Mouse (Mus musculus) lung, postnatal 36 days (tissue): ENCODE measurements around the gene Prelp.
"Not testable (repeated sequence)": the region's sequence is repeated elsewhere in the genome, so short reads cannot be mapped to it uniquely, and the experiment has no call there.

Experiments used
- DNase-seq: peaks from one replicate; pipeline ENCODE4 v3.0.0; 2022; ENCODE audit warnings: mixed read lengths

The Prelp gene

GRCm38 (mm10) chr1:133921304-133921751 is at the start of gene Prelp:
Gene Prelp, minus strand, starts transcription at chr1:133921414.
- DNase-seq: peak; percentile 84

- no peak for DNase-seq
These were observed 48.2 kb upstream of the Prelp start for GRCm38 (mm10) chr1:133969427-133969826.

DNA sequence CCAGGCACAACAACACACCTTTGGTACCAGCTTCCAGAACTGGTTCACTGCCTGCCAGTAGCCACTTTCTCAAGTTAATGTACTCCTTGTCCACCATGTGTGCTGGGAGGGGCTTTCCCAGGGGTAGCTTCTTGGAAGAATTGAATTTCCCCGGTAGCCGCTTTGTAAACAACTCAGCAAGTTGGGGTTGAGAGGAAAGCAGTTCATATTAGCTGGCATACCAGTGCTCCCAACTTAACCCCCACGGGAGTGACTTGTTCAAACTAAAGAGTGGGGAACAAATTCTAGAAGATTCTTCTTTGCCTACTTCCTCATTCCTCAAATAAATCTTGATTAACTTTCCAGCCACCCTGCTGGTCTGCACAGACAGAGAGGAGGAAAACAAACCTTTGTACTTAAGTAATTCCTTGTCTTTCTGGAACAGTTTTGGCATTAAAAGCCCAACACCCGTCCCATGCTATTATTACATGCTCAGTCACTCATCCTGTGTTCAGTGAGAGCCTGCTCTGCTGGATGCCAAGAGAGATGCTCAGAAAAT is 47.6 kb upstream of the Prelp start:
- no peak for DNase-seq

- no peak for DNase-seq
These were observed 46.3 kb upstream of the Prelp start for GRCm38 (mm10) chr1:133967481-133968017.

- DNase-seq: no peak
These were observed 44.8 kb upstream of the Prelp start for GRCm38 (mm10) chr1:133966044-133966443.

DNA sequence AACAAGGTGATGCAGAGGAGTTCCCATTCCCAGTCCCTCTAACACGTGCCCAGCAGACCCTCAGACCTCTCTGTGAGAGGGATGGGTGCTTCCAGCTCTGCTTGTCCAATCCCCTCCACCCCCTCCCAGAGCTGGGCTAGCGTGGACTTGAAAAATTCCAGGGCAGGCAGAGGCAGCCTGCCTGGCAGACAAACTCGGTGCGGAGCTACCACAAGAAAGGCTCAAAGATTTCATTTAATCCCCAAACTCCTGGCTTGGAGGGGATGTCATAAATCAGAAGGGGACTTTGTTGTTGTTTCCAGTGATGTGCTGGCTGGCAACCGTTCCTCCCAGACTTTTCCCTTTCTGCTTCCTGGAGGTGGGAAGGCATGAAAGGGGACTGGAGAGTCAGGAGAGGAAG is 44.1 kb upstream of the Prelp start:
- DNase-seq: no peak

DNA sequence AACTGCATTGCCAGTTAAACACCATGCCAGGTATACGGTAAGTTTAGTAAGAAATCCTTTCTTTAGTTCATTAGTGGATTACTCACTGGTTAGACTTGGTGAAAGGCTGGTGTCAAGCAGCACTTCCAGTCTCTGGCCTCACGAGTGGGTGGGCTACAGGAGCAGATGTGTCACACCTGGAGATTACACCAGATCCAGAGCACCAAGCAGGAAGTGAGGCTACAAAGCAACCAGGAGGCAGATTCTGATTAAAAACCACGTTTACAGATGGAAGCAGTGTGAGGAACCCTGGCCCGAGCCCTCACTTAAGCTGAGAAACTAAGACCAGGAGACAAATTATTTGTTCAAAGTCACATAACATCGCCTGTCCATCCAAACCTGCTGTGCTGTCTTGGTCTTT is 43.5 kb upstream of the Prelp start:
- DNase-seq: no peak

DNA sequence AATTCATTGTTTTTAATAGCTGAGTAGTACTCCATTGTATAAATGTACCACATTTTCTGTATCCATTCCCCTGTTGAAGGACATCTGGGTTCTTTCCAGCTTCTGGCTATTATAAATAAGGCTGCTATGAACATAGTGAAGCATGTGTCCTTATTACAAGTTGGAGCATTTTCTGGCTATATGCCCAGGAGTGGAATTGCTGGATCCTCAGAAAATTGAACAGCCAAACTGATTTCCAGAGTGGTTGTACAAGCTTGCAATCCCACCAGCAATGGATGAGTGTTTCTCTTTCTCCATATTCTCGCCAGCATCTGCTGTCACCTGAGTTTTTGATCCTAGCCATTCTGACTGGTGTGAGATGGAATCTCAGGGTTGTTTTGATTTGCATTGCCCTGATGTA is 42.4 kb upstream of the Prelp start:
- DNase-seq: peak; percentile 41

- not testable (repeated sequence) for DNase-seq
These were observed 41.9 kb upstream of the Prelp start for GRCm38 (mm10) chr1:133963128-133963527.

DNA sequence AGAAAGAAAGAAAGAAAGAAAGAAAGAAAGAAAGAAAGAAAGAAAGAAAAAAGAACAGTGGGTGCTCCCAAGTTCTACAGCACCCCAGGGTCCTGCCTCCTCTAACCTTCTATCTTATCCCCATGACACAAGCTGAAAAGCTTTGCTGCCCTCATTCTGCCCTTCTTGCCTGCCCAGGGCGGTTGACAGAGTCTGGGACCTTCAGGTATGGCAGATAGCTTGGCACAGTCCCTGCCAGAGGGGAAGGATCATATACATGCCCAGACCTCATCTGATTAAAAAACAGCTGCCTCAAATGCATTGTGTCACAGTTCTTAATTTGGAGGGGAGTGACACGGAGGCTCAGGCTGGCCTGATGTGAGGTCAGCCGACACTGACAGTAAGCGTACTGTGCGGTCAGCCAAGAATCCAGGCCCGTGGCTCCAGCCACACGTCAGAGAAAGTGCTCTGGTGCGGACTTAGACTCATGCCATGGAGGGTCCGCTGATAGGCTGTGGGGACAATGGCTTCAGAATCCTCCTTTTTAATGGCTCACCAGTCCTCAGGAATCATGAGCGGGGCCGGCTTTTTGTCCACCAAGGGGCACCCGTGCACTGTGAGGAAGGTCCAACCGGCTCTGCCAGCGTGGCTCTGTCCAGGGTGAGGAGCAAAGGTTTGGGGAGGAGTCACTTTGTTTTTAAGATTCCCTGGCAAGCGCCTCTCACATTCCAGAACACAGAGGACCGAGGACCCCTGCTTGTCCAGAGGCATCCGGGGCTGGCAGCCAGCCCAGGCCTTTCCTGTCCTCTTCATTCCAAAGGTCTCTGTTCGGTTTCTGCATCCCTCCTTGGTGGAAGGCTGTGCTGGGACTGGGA is 40.3 kb upstream of the Prelp start:
- DNase-seq: peak; percentile 90

GRCm38 (mm10) chr1:133959521-133959920 is 38.3 kb upstream of the Prelp start:
- peak; percentile 76 for DNase-seq

DNA sequence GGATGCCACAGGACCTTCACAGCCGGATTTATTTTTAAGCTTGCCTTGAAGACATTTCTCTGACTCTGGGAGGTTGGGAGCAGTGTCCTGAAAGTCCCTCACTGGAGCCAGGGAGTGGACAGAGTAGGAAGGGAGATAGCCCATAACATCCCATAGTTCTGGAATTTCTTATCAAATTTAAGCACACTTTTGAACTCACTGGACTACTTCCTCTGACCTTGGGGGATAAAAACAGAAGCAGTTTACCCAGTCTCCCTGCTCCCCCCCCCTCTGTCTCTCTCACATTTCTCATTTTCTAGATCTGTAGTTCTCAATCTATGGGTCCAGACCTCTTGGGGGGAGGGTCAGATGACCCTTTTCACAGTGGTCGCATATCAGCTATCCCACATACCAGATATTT is 32.8 kb upstream of the Prelp start:
- DNase-seq: no peak

DNA sequence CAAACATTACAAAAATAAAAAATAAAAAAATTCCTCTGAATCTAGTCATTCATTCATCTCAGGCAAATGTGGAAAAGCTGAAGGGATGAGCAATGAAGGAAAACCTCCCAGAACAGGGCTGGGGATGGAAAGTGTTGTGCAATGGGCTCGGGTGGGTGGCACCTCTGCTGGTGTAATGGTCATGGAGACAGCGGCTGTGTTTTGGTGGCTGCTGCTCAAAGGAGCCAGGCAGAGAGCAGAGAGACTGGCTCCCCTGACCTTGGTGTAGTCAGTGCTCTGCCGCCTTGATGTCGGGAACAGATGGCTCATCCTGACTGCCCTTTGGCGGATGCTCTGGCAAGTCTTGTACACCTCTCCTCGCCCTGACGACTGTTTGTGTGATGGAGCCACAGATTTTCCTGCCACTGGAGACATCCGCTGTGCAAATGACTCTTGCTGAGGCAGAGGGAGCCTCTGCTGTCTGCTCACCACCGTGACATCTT is 32.1 kb upstream of the Prelp start:
- DNase-seq: no peak

GRCm38 (mm10) chr1:133951598-133951997 is 30.4 kb upstream of the Prelp start:
- no peak for DNase-seq

- no peak for DNase-seq
These were observed 29.0 kb upstream of the Prelp start for GRCm38 (mm10) chr1:133950061-133950782.

DNA sequence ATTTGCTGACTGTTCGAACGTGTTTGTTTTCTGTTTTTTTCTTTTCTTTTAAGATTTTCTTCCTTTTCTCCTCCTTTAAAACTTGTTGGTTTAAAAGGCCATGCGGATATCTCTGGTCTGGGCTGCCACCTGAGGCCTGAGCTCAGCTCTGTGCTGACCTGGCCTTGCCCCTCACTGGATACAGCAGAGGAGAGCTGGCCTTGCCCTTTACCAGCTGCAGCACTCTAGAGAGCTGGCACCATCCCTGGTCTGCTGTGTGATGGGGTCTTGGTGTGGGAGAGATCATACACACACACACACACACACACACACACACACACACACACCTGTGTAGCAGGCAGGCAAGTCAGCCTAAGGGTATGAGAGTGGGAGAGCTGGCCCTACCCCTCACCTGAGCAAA is 23.9 kb upstream of the Prelp start:
- no peak for DNase-seq

GRCm38 (mm10) chr1:133941904-133942303 is 20.7 kb upstream of the Prelp start:
- no peak for DNase-seq

DNA sequence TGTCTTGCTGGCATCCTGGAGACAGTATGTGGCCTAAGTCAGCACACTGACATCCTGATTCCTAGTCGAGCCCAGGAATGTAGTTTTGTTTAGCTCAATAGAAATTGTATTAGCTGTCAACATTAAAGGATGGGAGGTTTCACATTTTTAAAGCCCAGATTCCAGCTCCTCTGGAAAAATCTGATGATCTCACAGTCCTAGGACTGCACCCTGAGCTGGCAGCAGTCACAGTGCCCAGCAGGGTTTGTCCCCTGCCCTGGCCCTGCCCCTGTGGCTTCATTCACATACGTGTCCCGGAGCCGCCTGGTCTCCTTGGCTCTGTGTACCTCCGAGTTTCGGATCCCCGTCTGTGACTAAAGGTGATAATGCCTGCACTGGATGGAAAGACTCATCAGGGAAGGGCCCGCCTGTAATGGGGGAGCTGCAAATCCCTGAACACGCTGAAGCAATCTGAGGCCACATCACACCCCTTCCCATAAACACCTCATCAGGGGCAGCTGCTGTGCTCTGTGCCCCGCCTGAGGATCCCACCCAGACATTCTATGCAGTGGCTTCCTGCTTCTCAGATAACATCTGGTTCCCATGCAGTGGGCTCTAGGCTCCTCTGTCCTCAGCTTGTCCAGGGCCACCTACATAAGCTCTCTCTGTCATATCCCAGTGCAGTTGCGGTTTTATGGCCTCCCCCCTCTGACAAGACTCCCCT is 20.1 kb upstream of the Prelp start:
- no peak for DNase-seq

DNA sequence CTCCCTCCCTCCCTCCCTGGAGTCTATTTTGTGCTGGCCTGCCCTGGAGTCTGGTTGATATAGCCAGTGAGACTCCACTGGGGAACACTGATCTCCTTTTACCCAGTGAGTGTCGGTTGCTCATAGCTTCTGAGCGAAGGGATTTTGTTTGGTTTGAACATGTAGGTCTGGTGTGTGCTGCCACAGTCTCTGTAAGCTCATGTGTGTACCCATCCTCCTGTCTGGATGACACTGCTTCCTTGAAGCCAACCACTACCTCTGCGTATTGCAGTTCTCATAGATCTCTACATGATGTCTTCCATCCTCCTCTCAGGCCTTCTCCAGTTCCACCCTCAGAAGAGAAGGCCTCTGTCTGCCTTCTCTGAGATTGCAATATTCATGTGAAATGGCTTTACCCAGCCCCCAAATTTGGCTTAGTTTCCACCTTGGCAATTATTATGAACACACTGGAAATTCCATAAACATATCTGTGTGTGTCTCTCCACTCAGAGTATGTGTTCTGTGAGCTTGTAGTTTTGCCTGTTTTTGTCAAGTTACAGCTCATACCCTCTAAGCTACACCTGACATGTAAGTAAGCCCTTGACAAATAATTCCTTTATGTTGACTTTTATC is 19.4 kb upstream of the Prelp start:
- no peak for DNase-seq

DNA sequence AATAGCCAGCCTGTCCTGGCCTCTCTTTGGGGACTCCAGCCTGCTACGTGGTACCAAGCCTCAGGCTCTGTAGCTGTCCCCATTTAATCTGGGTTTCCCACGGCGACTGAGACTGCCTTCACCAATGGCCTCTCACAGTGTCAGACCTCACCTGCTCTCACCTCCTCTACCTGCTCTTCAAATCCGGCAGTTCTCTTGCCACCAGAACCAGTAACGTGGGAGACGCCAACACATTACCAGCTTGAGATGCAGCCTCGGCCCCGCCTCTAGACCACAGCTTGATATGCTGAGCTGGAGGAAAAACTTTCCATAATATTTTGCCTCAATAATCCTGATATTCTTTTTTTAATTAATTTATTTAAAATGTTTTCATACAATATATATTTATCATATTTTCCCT is 18.5 kb upstream of the Prelp start:
- no peak for DNase-seq

DNA sequence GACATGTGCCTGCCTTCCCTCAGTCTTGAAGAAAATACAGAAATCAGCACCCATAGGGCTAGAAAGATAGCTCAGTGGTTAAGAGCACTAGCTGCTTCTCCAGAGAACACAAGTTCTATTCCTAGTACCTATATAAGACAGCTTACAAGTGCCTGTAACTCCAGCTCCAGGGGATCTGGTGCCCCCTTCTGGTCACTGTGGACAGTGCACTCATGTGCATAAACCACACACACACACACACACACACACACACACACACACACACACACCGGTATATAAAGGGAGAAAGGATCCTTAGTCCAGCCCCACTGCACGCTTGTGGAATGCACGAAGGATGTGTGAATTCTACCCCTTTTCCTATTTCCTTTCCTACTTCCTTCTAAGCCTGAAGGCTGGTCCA is 15.0 kb upstream of the Prelp start:
- no peak for DNase-seq

DNA sequence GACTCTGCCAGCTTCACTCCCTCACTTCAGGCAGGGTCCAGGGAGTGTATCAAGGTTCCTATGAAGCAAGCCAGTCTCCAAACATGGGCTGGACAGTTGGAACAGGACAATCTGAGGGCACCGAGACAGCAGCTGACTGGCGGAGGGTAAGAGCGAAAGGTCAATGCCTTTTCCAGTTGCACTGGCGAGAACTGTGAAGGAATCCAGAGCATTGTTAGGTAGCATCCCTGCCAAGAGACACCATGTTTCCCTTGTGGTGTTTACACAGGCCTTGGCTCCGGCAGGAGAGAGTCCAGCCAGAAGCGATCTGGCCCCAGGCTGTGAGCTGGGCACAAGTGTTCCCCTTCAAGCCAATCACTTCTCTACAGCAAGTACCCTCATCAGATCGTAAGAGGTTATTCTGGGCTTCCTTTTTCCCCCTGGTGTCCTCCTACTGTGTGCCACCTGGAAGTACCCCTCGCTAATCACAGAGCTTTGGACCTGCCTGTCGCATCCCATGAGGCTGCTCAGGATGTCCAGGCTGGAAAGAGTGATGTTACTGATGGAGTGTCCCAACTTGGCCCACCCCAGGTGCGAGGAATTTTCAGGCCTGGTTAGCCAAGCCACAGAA is 13.2 kb upstream of the Prelp start:
- peak; percentile 67 for DNase-seq
